Mouse (Mus musculus) lung, postnatal 0 days (tissue): ENCODE results near the gene Rpl18. TPM values are rescaled to one million over a fixed set of nuclear protein-coding genes. Genes with fewer than 3 reads are reported as not detected.

ENCODE experiments used
- ATAC-seq: fragments of 200-750 bp; cut with Nextera tagmentation; 2 replicates; pipeline ENCODE4 v1.8.0; 2017; ENCODE audit warnings: moderate library complexity
- DNase-seq: peaks from one replicate; pipeline ENCODE4 v3.0.0-alpha.2; 2016; ENCODE audit warnings: low spot score
- H3K27ac ChIP-seq: fragments of 300-500 bp; sonication (generic); 2 replicates; pipeline ENCODE4 v1.5.1; 2014; ENCODE audit warnings: antibody characterized with exemption, mild to moderate bottlenecking, low read length, mixed read lengths
- H3K27me3 ChIP-seq: fragments of 300-500 bp; sonication (generic); replicated peaks from 2 replicates; pipeline ENCODE4 v1.6.1; 2014; ENCODE audit warnings: low read length, mixed read lengths; ENCODE audit not compliant: insufficient read depth
- H3K36me3 ChIP-seq: fragments of 300-500 bp; sonication (generic); 2 replicates; pipeline ENCODE4 v1.6.1; 2014; ENCODE audit warnings: low read length, mixed read lengths; ENCODE audit not compliant: insufficient read depth
- H3K4me1 ChIP-seq: fragments of 300-500 bp; sonication (generic); 2 replicates; pipeline ENCODE4 v1.6.1; 2014; ENCODE audit warnings: antibody characterized with exemption, low read depth, low read length, mixed read lengths; ENCODE audit not compliant: insufficient read depth
- H3K4me2 ChIP-seq: fragments of 300-500 bp; sonication (generic); replicated peaks from 2 replicates; pipeline ENCODE4 v1.6.1; 2014; ENCODE audit warnings: low read depth, mild to moderate bottlenecking, low read length, moderate library complexity, mixed read lengths
- H3K4me3 ChIP-seq: fragments of 300-500 bp; sonication (generic); 2 replicates; pipeline ENCODE4 v1.5.1; 2014; ENCODE audit warnings: low read depth, low read length
- H3K9ac ChIP-seq: fragments of 300-500 bp; sonication (generic); replicated peaks from 2 replicates; pipeline ENCODE4 v1.6.1; 2014; ENCODE audit warnings: low read depth, mild to moderate bottlenecking
- H3K9me3 ChIP-seq: fragments of 300-500 bp; sonication (generic); 2 replicates; pipeline ENCODE4 v1.6.1; 2016; ENCODE audit warnings: low read length, mixed read lengths
- CTCF ChIP-seq: IDR thresholded peaks from 2 replicates; pipeline ENCODE4 v1.5.1; 2016; ENCODE audit warnings: antibody characterized with exemption, mild to moderate bottlenecking
- EP300 ChIP-seq: IDR thresholded peaks from 2 replicates; pipeline ENCODE4 v1.6.1; 2016; ENCODE audit warnings: antibody characterized with exemption, mild to moderate bottlenecking, control low read depth
- WGBS: fragments of 180-500 bp; shearing (Covaris S2); extraction: QIAGEN DNeasy Blood & Tissue Kit; methylation state at CpG from one replicate; pipeline ENCODE4 v1.1.7; 2014; 5-methylcytosine and 5-hydroxymethylcytosine counted together
- polyA plus RNA-seq: library from polyadenylated mRNA; unstranded; fragments of >200 nt; fragmentation: Nextera tagmentation; extraction: Ambion mirVana; gene quantifications from 2 replicates; pipeline ENCODE4 v1.2.1, GENCODE M21; 2015

Gene Rpl18
- polyA plus RNA-seq, 1 experiment from 2014 or later: 782 TPM

DNA sequence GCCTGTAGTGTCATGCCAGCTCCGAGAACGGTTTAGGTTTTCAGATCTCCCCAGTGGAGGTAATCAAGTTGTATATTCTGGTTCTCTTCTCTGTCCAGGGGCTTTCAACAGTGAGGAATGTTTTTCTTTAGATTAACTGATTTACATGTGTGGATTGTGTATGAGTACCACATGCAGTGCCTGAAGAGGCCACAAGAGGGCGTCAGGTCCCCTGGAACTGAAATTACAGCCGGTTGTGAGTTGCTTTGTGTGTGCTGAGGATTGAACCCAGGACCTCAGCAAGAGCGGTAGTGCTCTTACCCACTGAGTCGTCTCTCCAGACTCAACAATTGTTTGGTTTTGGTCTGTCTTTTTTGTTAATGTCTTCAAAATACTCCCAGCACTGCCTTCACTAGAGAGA is 31.3 kb downstream of the Rpl18 start:
- no peaks in the 10 kb centered on the region for H3K27me3 ChIP-seq
- no peaks in the 10 kb centered on the region for H3K36me3 ChIP-seq
- no peak overlapping the region for H3K4me2 ChIP-seq
- DNase-seq (no peak), ATAC-seq (no peak)
- no peak overlapping the region for H3K4me3 ChIP-seq
- H3K27ac ChIP-seq: no peak overlapping the region
- WGBS: 64% methylated on average over 6 of the region's 6 CpGs
- H3K9me3 ChIP-seq: no peaks in the 10 kb centered on the region
- TF ChIP-seq EP300 (no peak), CTCF (peak; percentile 58)
- no peaks in the 10 kb centered on the region for H3K4me1 ChIP-seq
- no peak overlapping the region for H3K9ac ChIP-seq

DNA sequence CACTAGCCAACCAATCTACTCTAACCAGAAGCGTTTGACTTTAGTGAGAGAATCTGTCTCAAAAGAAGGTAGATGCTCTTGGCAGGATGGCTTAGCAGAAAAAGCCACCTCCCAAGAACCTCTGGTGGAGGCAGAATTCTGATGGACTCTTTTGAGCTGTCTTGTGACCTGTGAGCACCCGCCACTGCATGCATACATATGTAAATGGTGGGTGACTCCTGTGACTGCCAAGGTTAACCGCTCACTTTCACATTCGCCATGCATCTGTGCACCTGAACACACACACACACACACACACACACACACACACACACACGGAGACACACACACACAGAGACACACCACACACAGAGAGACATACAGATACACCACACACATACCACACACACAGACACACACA is 32.2 kb downstream of the Rpl18 start:
- no peaks in the 10 kb centered on the region for H3K36me3 ChIP-seq
- no peak overlapping the region for H3K9ac ChIP-seq
- no peak overlapping the region for H3K4me3 ChIP-seq
- H3K27me3 ChIP-seq: no peaks in the 10 kb centered on the region
- WGBS: 81% methylated on average over 5 of the region's 5 CpGs
- DNase-seq (no peak), ATAC-seq (no peak)
- no peak for TF ChIP-seq EP300
- no peak for TF ChIP-seq CTCF
- no peak overlapping the region for H3K27ac ChIP-seq
- H3K4me1 ChIP-seq: no peaks in the 10 kb centered on the region
- H3K4me2 ChIP-seq: no peak overlapping the region
- no peaks in the 10 kb centered on the region for H3K9me3 ChIP-seq

DNA sequence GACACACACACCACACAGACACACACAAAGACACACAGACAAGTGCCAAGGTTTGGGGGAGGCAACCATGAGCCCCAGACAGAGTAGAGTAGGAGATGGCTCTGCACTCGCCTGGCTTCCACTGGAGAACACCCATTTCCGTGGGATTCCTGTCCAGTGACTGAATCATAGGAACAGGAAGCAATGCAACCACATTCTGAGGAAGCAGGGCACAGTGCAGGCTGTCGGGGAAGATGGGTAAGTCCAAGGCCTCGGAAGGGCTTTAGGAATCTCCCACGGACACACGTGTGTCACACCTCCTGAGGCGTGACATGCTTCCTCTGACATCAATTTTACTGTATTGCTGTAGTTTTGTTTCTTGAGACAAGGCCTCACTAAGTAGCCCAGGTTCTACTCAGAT is 32.9 kb downstream of the Rpl18 start:
- 48% methylated on average over 7 of the region's 7 CpGs for WGBS
- H3K9ac ChIP-seq: no peak overlapping the region
- TF ChIP-seq EP300 (no peak), CTCF (no peak)
- no peak overlapping the region for H3K27ac ChIP-seq
- DNase-seq (no peak), ATAC-seq (peak; percentile 53)
- no peaks in the 10 kb centered on the region for H3K36me3 ChIP-seq
- no peak overlapping the region for H3K4me3 ChIP-seq
- no peaks in the 10 kb centered on the region for H3K27me3 ChIP-seq
- no peaks in the 10 kb centered on the region for H3K4me1 ChIP-seq
- H3K4me2 ChIP-seq: no peak overlapping the region
- no peaks in the 10 kb centered on the region for H3K9me3 ChIP-seq

DNA sequence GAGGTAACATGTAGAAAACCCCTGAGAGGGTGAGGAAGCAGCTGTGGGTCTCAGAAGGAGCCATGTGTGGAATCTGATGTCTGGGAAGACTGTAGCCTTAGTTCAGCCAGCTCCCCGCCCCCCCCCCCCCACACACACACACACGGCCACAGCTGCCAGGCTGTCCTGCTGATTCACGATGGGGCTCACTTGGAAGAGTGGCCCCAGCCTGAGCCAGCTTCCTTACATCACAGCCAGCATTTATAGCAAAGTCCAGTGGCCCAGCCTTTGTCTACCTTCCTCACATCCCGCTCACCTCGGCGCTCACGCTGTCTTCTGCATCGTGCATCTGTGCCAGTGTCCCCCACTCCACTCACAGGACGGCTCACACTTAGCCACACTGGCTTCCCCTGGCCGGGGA is 34.1 kb downstream of the Rpl18 start:
- no peak overlapping the region for H3K4me3 ChIP-seq
- DNase-seq (no peak), ATAC-seq (no peak)
- H3K36me3 ChIP-seq: no peaks in the 10 kb centered on the region
- no peaks in the 10 kb centered on the region for H3K27me3 ChIP-seq
- H3K9me3 ChIP-seq: no peaks in the 10 kb centered on the region
- no peaks in the 10 kb centered on the region for H3K4me1 ChIP-seq
- TF ChIP-seq EP300 (no peak), CTCF (no peak)
- no peak overlapping the region for H3K4me2 ChIP-seq
- no peak overlapping the region for H3K9ac ChIP-seq
- WGBS: 31% methylated on average over 9 of the region's 10 CpGs
- no peak overlapping the region for H3K27ac ChIP-seq

DNA sequence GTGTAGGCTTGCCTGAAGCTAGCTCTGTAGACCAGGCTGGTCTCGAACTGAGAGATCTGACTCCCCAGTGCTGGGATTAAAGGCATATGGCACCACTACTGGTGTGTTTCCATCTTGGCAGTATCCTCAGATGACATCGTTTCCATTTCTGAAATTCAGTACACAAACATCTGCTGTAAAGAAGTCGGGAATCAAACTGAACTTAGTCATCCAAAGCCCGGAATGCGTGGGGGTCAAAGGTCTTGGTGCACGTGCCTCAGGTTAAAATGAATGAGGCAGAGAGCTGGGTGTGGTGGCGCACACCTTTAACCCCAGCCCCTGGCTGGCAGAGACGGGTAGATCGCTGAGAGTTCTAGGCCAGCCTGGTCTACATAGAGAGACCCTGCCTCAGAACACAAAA is 34.9 kb downstream of the Rpl18 start:
- no peaks in the 10 kb centered on the region for H3K4me1 ChIP-seq
- DNase-seq: no peak
- H3K4me2 ChIP-seq: no peak overlapping the region
- no peak for ATAC-seq
- H3K9me3 ChIP-seq: no peaks in the 10 kb centered on the region
- TF ChIP-seq EP300: no peak
- TF ChIP-seq CTCF: no peak
- H3K27me3 ChIP-seq: no peaks in the 10 kb centered on the region
- H3K9ac ChIP-seq: no peak overlapping the region
- WGBS: 60% methylated on average over 9 of the region's 9 CpGs
- H3K27ac ChIP-seq: no peak overlapping the region
- no peak overlapping the region for H3K4me3 ChIP-seq
- no peaks in the 10 kb centered on the region for H3K36me3 ChIP-seq

DNA sequence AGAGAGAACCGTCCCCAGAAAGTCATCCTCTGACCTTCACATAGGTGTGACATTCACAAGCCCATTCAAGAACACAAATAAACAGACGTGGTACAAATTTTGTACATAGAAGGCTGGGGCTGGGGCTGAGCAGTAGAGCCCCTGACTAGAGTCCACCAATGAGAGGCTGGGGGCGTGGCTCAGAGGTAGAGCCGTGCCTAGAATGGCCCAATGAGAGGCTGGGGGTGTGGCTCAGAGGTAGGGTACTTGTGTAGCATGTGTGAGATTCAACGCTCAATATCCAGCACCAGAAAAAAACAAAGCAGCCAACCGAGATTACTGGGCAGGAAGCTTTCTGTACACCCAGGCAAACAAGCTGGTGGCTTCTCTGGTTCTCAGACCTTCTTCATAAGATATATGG is 40.4 kb downstream of the Rpl18 start:
- Histone ChIP-seq H3K4me1 (no peaks in the 10 kb centered on the region), H3K4me3 (no peak overlapping the region), H3K4me2 (no peak overlapping the region), H3K36me3 (no peaks in the 10 kb centered on the region), H3K9me3 (no peaks in the 10 kb centered on the region), H3K9ac (no peak overlapping the region), H3K27ac (no peak overlapping the region), H3K27me3 (no peaks in the 10 kb centered on the region)
- TF ChIP-seq CTCF (no peak), EP300 (no peak)
- WGBS: 45% methylated on average over 6 of the region's 6 CpGs
- DNase-seq: no peak
- no peak for ATAC-seq

DNA sequence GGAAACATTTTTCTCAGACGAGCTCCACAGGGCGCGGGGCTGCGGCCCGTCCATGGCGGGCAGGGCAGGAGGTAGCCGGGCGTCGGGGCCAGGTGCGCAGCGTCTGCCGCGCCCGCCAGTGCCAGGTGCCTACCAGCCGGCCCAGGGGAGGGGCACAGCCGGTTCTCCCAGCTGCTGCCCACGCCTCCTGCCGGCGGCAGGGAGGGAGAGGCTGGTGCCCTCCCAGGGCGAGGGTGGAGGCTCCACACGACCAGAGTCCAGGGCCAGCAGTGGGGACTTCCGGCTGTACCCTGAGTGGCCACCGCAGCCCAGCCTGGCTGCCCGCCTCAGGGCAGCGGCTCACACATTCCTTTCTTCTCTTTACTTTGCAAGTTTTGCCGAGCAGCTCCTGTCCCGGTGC is 44.1 kb downstream of the Rpl18 start:
- TF ChIP-seq EP300: no peak
- peak; percentile 56 for TF ChIP-seq CTCF
- no peaks in the 10 kb centered on the region for H3K36me3 ChIP-seq
- peak overlapping the region; percentile 29; the same call in 1 of the 2 replicates for H3K4me2 ChIP-seq
- no peaks in the 10 kb centered on the region for H3K27me3 ChIP-seq
- no peaks in the 10 kb centered on the region for H3K9me3 ChIP-seq
- H3K4me1 ChIP-seq: no peaks in the 10 kb centered on the region
- 3% methylated on average over 24 of the region's 27 CpGs for whole genome bisulfite sequencing
- no peak overlapping the region for H3K9ac ChIP-seq
- H3K4me3 ChIP-seq: no peak overlapping the region
- DNase-seq: peak; percentile 74
- no peak overlapping the region for H3K27ac ChIP-seq
- ATAC-seq: peak; percentile 96
